Mouse (Mus musculus) myocyte (in vitro differentiated cells): Measurements from ENCODE around the gene Ptrh1. TPM values are rescaled to one million over a fixed set of nuclear protein-coding genes. Genes with fewer than 3 reads are reported as not detected.

Experiments used
- H3K27me3 ChIP-seq: one replicate; pipeline ENCODE4 v1.6.1; 2011; ENCODE audit not compliant: control insufficient read depth, insufficient read depth, insufficient read length
- H3K36me3 ChIP-seq: one replicate; pipeline ENCODE4 v1.6.1; 2011; ENCODE audit not compliant: control insufficient read depth, insufficient read depth
- H3K4me2 ChIP-seq: one replicate; pipeline ENCODE4 v1.6.1; 2011; ENCODE audit warnings: low read depth, control low read depth
- H3K4me3 ChIP-seq: one replicate; pipeline ENCODE4 v1.5.1; 2011; ENCODE audit warnings: mild to moderate bottlenecking, control low read depth, moderate library complexity
- H3K79me2 ChIP-seq: one replicate; pipeline ENCODE4 v1.6.1; 2011; ENCODE audit not compliant: control insufficient read depth, insufficient read depth
- H3ac ChIP-seq: one replicate; pipeline ENCODE4 v1.6.1; 2011; ENCODE audit not compliant: control insufficient read depth, insufficient read length
- CEBPB ChIP-seq: IDR thresholded peaks from 2 replicates; pipeline ENCODE4 v1.6.1; 2011; ENCODE audit warnings: mild to moderate bottlenecking, moderate library complexity; ENCODE audit not compliant: poor library complexity, insufficient read depth, severe bottlenecking
- E2F4 ChIP-seq: IDR thresholded peaks from one replicate; pipeline ENCODE4 v1.6.1; 2011; ENCODE audit warnings: mild to moderate bottlenecking, control low read depth, moderate library complexity; ENCODE audit not compliant: insufficient read depth
- MAX ChIP-seq: IDR thresholded peaks from one replicate; pipeline ENCODE4 v1.6.1; 2011; ENCODE audit warnings: low read depth, mild to moderate bottlenecking, control low read depth
- MYOD1 ChIP-seq, 3 experiments: IDR thresholded peaks; one replicate each; pipeline ENCODE4 v1.6.1; 2011; ENCODE audit warnings: control low read depth in 2 of 3, low read depth in 2 of 3, mild to moderate bottlenecking in 2 of 3, moderate library complexity in 1 of 3; ENCODE audit not compliant: insufficient read length in 2 of 3, control insufficient read depth in 1 of 3
- MYOG ChIP-seq, 3 experiments: IDR thresholded peaks; one replicate each; pipeline ENCODE4 v1.6.1; 2011; ENCODE audit warnings: control low read depth in 2 of 3, low read depth in 2 of 3, mild to moderate bottlenecking in 2 of 3; ENCODE audit not compliant: insufficient read length in 2 of 3, control insufficient read depth in 1 of 3, insufficient read depth in 1 of 3
- POLR2A ChIP-seq: IDR thresholded peaks from one replicate; pipeline ENCODE4 v1.6.1; 2011; ENCODE audit warnings: low read depth, mild to moderate bottlenecking, control low read depth, moderate library complexity; ENCODE audit not compliant: insufficient read length
- POLR2AphosphoS2 ChIP-seq: IDR thresholded peaks from one replicate; pipeline ENCODE4 v1.6.1; 2011; ENCODE audit warnings: low read depth, control low read depth; ENCODE audit not compliant: insufficient read length
- REST ChIP-seq: IDR thresholded peaks from one replicate; pipeline ENCODE4 v1.6.1; 2011; ENCODE audit warnings: mild to moderate bottlenecking, control low read depth, moderate library complexity; ENCODE audit not compliant: insufficient read depth, insufficient read length
- SRF ChIP-seq: IDR thresholded peaks from one replicate; pipeline ENCODE4 v1.6.1; 2011; ENCODE audit warnings: low read depth; ENCODE audit not compliant: control insufficient read depth, insufficient read length
- TCF12 ChIP-seq: IDR thresholded peaks from one replicate; pipeline ENCODE4 v1.6.1; 2011; ENCODE audit warnings: mild to moderate bottlenecking, control low read depth; ENCODE audit not compliant: poor library complexity, insufficient read depth, severe bottlenecking
- TCF3 ChIP-seq: IDR thresholded peaks from one replicate; pipeline ENCODE4 v1.6.1; 2011; ENCODE audit warnings: low read depth, control low read depth; ENCODE audit not compliant: insufficient read length
- USF1 ChIP-seq: IDR thresholded peaks from one replicate; pipeline ENCODE4 v1.6.1; 2011; ENCODE audit warnings: low read depth, mild to moderate bottlenecking, control low read depth, moderate library complexity
- polyA plus RNA-seq: library from polyadenylated mRNA; unstranded; fragments of >200 nt; fragmentation: generic; extraction: Trizol; gene quantifications from one replicate; pipeline ENCODE4 v1.2.1, GENCODE M21; 2012; ENCODE audit warnings: missing spikeins

Gene Ptrh1
- polyA plus RNA-seq, 1 experiment = 74.1 TPM

- Histone ChIP-seq H3K4me2 (no peak overlapping the region), H3K79me2 (no peaks in the 10 kb centered on the region), H3K4me3 (no peak overlapping the region), H3K27me3 (peaks cover 18% of the 10 kb centered on the region), H3K36me3 (no peaks in the 10 kb centered on the region), H3ac (no peak overlapping the region)
- TF ChIP-seq TCF3 (no peak), TCF12 (no peak), USF1 (no peak), SRF (no peak), POLR2A (no peak), MYOD1 (IDR thresholded peaks at IDR 0.05; ENCODE audit: control insufficient read depth in 1 of 3, insufficient read length in 2 of 3, low read depth in 2 of 3) (no peak), REST (no peak), POLR2AphosphoS2 (no peak), CEBPB (no peak), E2F4 (no peak), MYOG (IDR thresholded peaks at IDR 0.05; ENCODE audit: control insufficient read depth in 1 of 3, insufficient read depth in 1 of 3, insufficient read length in 2 of 3, low read depth in 2 of 3) (no peak), MAX (no peak)
Measured at GRCm38 (mm10) chr2:32739311-32739710, 36.3 kb upstream of the Ptrh1 start.

GRCm38 (mm10) chr2:32740916-32741272 is 34.7 kb upstream of the Ptrh1 start, which contains the start of gene 6330409D20Rik:
6330409D20Rik (minus strand) TSS chr2:32741016.
- Histone ChIP-seq H3ac (no peak within 1 kb of the TSS), H3K4me3 (no peak within 1 kb of the TSS)

GRCm38 (mm10) chr2:32741273-32742172 is 34.1 kb upstream of the Ptrh1 start:
- no peaks in the 10 kb centered on the region for H3K79me2 ChIP-seq
- no peak overlapping the region for H3K4me3 ChIP-seq
- no peaks in the 10 kb centered on the region for H3K36me3 ChIP-seq
- H3K4me2 ChIP-seq = no peak overlapping the region
- peaks cover 25% of the 10 kb centered on the region for H3K27me3 ChIP-seq
- TF ChIP-seq USF1 = no peak
- TF ChIP-seq SRF = no peak
- no peak for TF ChIP-seq TCF12
- TF ChIP-seq POLR2A = no peak
- no peak for TF ChIP-seq CEBPB
- TF ChIP-seq REST = no peak
- TF ChIP-seq POLR2AphosphoS2 = no peak
- no peak for TF ChIP-seq MYOG (IDR thresholded peaks at IDR 0.05; ENCODE audit: control insufficient read depth in 1 of 3, insufficient read depth in 1 of 3, insufficient read length in 2 of 3, low read depth in 2 of 3)
- no peak for TF ChIP-seq E2F4
- no peak for TF ChIP-seq TCF3
- no peak for TF ChIP-seq MAX
- no peak for TF ChIP-seq MYOD1 (IDR thresholded peaks at IDR 0.05; ENCODE audit: control insufficient read depth in 1 of 3, insufficient read length in 2 of 3, low read depth in 2 of 3)
- no peak overlapping the region for H3ac ChIP-seq

More at GRCm38 (mm10) chr2:32740916-32741272, 34.7 kb upstream of the Ptrh1 start, which contains the start of gene 6330409D20Rik:
- H3K79me2 ChIP-seq = no peaks in the 10 kb centered on the region
- H3K4me2 ChIP-seq = no peak within 1 kb of the TSS
- TF ChIP-seq CEBPB (no peak), MAX (no peak), MYOG (IDR thresholded peaks at IDR 0.05; ENCODE audit: control insufficient read depth in 1 of 3, insufficient read depth in 1 of 3, insufficient read length in 2 of 3, low read depth in 2 of 3) (no peak), USF1 (no peak), E2F4 (no peak), TCF12 (no peak), POLR2AphosphoS2 (no peak), REST (no peak), SRF (no peak), TCF3 (no peak), POLR2A (no peak), MYOD1 (IDR thresholded peaks at IDR 0.05; ENCODE audit: control insufficient read depth in 1 of 3, insufficient read length in 2 of 3, low read depth in 2 of 3) (no peak)
- peaks cover 23% of the 10 kb centered on the region for H3K27me3 ChIP-seq
- H3K36me3 ChIP-seq = no peaks in the 10 kb centered on the region

- no peak overlapping the region for H3K4me2 ChIP-seq
- H3K79me2 ChIP-seq = no peaks in the 10 kb centered on the region
- no peak overlapping the region for H3ac ChIP-seq
- TF ChIP-seq POLR2A = no peak
- no peak for TF ChIP-seq TCF3
- TF ChIP-seq CEBPB = no peak
- no peak for TF ChIP-seq TCF12
- no peak for TF ChIP-seq MAX
- no peak for TF ChIP-seq POLR2AphosphoS2
- no peak for TF ChIP-seq SRF
- TF ChIP-seq MYOD1 (IDR thresholded peaks at IDR 0.05; ENCODE audit: control insufficient read depth in 1 of 3, insufficient read length in 2 of 3, low read depth in 2 of 3) = no peak
- no peak for TF ChIP-seq REST
- TF ChIP-seq E2F4 = no peak
- no peak for TF ChIP-seq MYOG (IDR thresholded peaks at IDR 0.05; ENCODE audit: control insufficient read depth in 1 of 3, insufficient read depth in 1 of 3, insufficient read length in 2 of 3, low read depth in 2 of 3)
- no peak for TF ChIP-seq USF1
- H3K36me3 ChIP-seq = no peaks in the 10 kb centered on the region
- peaks cover 25% of the 10 kb centered on the region for H3K27me3 ChIP-seq
- H3K4me3 ChIP-seq = no peak overlapping the region
Measured at GRCm38 (mm10) chr2:32742173-32742531, 33.4 kb upstream of the Ptrh1 start.
